Mouse (Mus musculus): ENCODE results near the gene Agpat3. TPM values are rescaled to one million over a fixed set of nuclear protein-coding genes. Genes with fewer than 3 reads are reported as not detected.

Agpat3 gene
- polyA plus RNA-seq, 1 experiment from 2014 or later: 98.9 TPM

GRCm38 (mm10) chr10:78287465-78288132 is 64.7 kb downstream of the Agpat3 start:
- ATAC-seq: no peak
- DNase-seq (ENCODE audit: low read depth, low spot score): no peak
- H3K27me3 ChIP-seq: no peaks in the 10 kb centered on the region
- ChIA-PET POLR2A (no interaction called here), CTCF (interaction anchor here (1.0 kb wide), 1 partner anchor 90 kb away, joined by 4 read pairs; no protein-coding TSS in a partner anchor)
- in situ Hi-C loops (cut with MboI; ENCODE audit: low pct_unique_long_range_greater_than_20kb): no loop called here
- TF ChIP-seq CTCF (IDR thresholded peaks at IDR 0.05): no peak

- ChIA-PET CTCF (interaction anchor here (1.0 kb wide), 1 partner anchor 38 kb away, joined by 3 read pairs; no protein-coding TSS in a partner anchor), POLR2A (interaction anchor here (0.7 kb wide), 1 partner anchor 9 kb away, joined by 3 read pairs; no protein-coding TSS in a partner anchor)
- TF ChIP-seq CTCF (IDR thresholded peaks at IDR 0.05): no peak
- no peak for ATAC-seq
- H3K27me3 ChIP-seq: no peaks in the 10 kb centered on the region
- DNase-seq (ENCODE audit: low read depth, low spot score): no peak
- in situ Hi-C loops (cut with MboI; ENCODE audit: low pct_unique_long_range_greater_than_20kb): no loop called here
These were observed 66.3 kb downstream of the Agpat3 start for GRCm38 (mm10) chr10:78285959-78286358.

DNA sequence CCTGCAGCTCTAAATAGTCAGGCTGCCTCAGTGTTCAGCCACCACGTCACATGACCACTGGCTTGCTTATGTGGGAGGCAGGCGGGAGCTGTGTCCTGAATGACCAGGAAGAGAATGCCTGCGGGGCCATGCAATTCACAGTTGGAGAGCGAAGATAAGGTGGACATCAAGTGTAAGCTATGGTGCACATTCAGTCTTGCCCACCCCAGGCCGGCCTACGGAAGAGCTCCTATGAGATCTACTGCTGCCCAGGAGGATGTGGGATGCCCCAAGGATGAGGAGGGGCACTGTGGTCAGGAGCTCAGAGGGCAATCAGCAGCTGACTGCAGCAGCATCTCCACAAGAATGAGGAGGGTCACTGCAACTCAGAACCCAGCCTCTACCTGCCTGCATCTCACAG is 66.9 kb downstream of the Agpat3 start:
- in situ Hi-C loops (cut with MboI; ENCODE audit: low pct_unique_long_range_greater_than_20kb): no loop called here
- POLR2A ChIA-PET: interaction anchor here (0.7 kb wide), 1 partner anchor 10 kb away, joined by 3 read pairs; no protein-coding TSS in a partner anchor
- DNase-seq (ENCODE audit: low read depth, low spot score) (no peak), ATAC-seq (no peak)
- no peak for TF ChIP-seq CTCF (IDR thresholded peaks at IDR 0.05)
- CTCF ChIA-PET: no interaction called here
- no peaks in the 10 kb centered on the region for H3K27me3 ChIP-seq

- no peak for DNase-seq (ENCODE audit: low read depth, low spot score)
- no peak for ATAC-seq
- CTCF ChIA-PET: no interaction called here
- H3K27me3 ChIP-seq: no peaks in the 10 kb centered on the region
- in situ Hi-C loops (cut with MboI; ENCODE audit: low pct_unique_long_range_greater_than_20kb): no loop called here
- POLR2A ChIA-PET: interaction anchor here (0.5 kb wide), 1 partner anchor 26 kb away, joined by 3 read pairs; no protein-coding TSS in a partner anchor
- TF ChIP-seq CTCF (IDR thresholded peaks at IDR 0.05): no peak
These were observed 67.5 kb downstream of the Agpat3 start for GRCm38 (mm10) chr10:78284812-78285211.

DNA sequence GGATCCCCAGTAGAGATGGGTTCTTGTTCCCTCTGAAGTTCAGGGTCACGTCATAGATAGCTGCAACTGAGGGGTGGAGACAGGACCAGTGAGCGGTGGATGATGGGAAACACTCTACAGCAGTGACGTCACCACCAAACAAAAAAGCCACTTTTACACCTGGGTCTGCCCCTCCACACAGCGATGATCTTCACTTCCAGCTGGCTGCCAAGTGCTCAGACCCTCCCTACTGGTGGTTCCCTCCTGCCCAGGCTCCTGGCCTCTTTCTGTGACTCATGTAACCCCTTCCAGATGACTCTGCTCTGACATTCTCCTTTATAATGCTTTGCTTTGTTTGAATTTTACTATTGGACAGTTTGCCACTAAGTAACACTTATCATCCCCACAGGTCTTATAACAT is 69.9 kb downstream of the Agpat3 start:
- ChIA-PET POLR2A (no interaction called here), CTCF (interaction anchor here (1.1 kb wide), 1 partner anchor 9 kb away, joined by 3 read pairs; no protein-coding TSS in a partner anchor)
- in situ Hi-C loops (cut with MboI; ENCODE audit: low pct_unique_long_range_greater_than_20kb): no loop called here
- DNase-seq (ENCODE audit: low read depth, low spot score) (no peak), ATAC-seq (no peak)
- TF ChIP-seq CTCF (IDR thresholded peaks at IDR 0.05): no peak
- no peaks in the 10 kb centered on the region for H3K27me3 ChIP-seq

DNA sequence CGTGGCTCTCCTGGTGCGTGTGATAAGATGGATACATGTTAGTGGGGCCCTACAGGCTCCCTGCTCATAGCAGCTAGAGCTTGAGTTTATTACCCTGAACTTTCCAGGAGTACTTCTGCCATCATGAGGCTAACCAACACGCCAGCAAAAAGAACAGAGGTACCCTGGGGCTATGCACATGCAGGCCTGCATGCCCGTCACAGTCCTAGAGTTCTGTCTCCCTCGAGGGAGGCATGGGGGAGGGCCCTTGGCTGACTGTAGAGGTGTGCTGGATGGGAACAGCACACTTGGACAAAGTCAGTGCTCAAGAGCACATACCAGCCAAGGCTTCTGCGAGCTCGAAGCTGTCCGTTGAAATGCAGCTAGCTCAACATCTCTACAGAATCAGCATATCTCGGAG is 71.8 kb downstream of the Agpat3 start:
- no peak for TF ChIP-seq CTCF (IDR thresholded peaks at IDR 0.05)
- POLR2A ChIA-PET: no interaction called here
- no peak for ATAC-seq
- CTCF ChIA-PET: interaction anchor here (0.6 to 4.3 kb wide), 3 partner anchors 42 to 111 kb away, joined by 4 to 28 read pairs (median 7); no protein-coding TSS in a partner anchor
- no peaks in the 10 kb centered on the region for H3K27me3 ChIP-seq
- DNase-seq (ENCODE audit: low read depth, low spot score): no peak
- in situ Hi-C loops (cut with MboI; ENCODE audit: low pct_unique_long_range_greater_than_20kb): no loop called here

- TF ChIP-seq CTCF (IDR thresholded peaks at IDR 0.05): no peak
- H3K27me3 ChIP-seq: no peaks in the 10 kb centered on the region
- POLR2A ChIA-PET: no interaction called here
- ATAC-seq (no peak), DNase-seq (ENCODE audit: low read depth, low spot score) (no peak)
- CTCF ChIA-PET: interaction anchor here (0.7 to 4.3 kb wide), 19 partner anchors 11 to 161 kb away, joined by 3 to 28 read pairs (median 3); no protein-coding TSS in a partner anchor
- in situ Hi-C loops (cut with MboI; ENCODE audit: low pct_unique_long_range_greater_than_20kb): loop anchor here (5.0 kb wide), 1 partner anchor 113 kb away; no protein-coding TSS in a partner anchor
These were observed 73.1 kb downstream of the Agpat3 start for GRCm38 (mm10) chr10:78279210-78279609.

- ChIA-PET CTCF (interaction anchor here (1.1 to 4.3 kb wide), 2 partner anchors 114 to 132 kb away, joined by 4 to 28 read pairs; no protein-coding TSS in a partner anchor), POLR2A (no interaction called here)
- in situ Hi-C loops (cut with MboI; ENCODE audit: low pct_unique_long_range_greater_than_20kb): loop anchor here (5.0 kb wide), 1 partner anchor 114 kb away; no protein-coding TSS in a partner anchor
- no peak for TF ChIP-seq CTCF (IDR thresholded peaks at IDR 0.05)
- H3K27me3 ChIP-seq: no peaks in the 10 kb centered on the region
- DNase-seq (ENCODE audit: low read depth, low spot score) (no peak), ATAC-seq (no peak)
These were observed 74.5 kb downstream of the Agpat3 start for GRCm38 (mm10) chr10:78277835-78278234.

DNA sequence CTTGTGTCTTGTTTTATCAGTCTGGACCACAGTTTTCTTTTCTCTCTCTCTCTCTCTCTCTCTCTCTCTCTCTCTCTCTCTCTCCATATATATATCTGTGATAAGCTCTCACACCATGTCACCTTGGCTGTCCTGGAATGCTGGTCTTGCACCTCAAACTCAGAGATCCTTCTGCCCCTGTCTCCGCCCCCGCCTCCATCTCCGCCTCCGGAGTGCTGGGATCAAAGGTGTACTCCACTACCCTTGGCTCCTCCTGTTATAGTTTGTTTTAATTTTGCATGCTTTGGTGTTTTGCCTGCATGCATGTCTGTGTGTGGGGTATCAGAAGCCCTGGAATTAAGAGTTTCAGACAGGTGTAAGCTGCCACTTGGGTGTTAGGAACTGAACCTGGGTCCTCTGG is 76.0 kb downstream of the Agpat3 start:
- in situ Hi-C loops (cut with MboI; ENCODE audit: low pct_unique_long_range_greater_than_20kb): loop anchor here (5.0 kb wide), 1 partner anchor 116 kb away; no protein-coding TSS in a partner anchor
- DNase-seq (ENCODE audit: low read depth, low spot score): no peak
- H3K27me3 ChIP-seq: no peaks in the 10 kb centered on the region
- CTCF ChIA-PET: no interaction called here
- ATAC-seq: no peak
- POLR2A ChIA-PET: interaction anchor here (0.5 to 0.8 kb wide), 2 partner anchors 8 to 243 kb away, joined by 3 to 5 read pairs; no protein-coding TSS in a partner anchor
- no peak for TF ChIP-seq CTCF (IDR thresholded peaks at IDR 0.05)

DNA sequence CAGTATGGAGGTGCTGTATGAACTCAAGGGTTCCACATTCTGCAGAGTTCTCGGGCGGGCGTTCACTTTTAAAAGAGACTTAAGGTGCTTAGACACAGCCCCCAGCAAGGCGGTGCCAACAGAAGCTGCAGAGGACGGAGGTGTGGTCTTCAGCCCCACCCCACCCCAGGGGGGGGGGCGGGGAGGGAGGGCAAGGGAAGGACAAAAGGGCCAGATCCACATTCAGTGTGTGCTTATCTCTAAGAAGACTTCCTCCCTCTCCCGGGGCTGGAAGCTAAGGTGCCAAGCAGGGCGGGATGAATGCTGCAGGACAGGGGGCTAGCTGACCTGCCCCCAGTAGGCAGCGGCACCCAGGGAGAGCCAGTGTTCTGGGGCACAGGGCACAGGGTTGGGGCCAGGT is 79.4 kb downstream of the Agpat3 start:
- ATAC-seq (no peak), DNase-seq (ENCODE audit: low read depth, low spot score) (no peak)
- in situ Hi-C loops (cut with MboI; ENCODE audit: low pct_unique_long_range_greater_than_20kb): no loop called here
- CTCF ChIA-PET: interaction anchor here (0.7 to 1.2 kb wide), 2 partner anchors 9 to 119 kb away, joined by 3 read pairs; no protein-coding TSS in a partner anchor
- POLR2A ChIA-PET: no interaction called here
- H3K27me3 ChIP-seq: no peaks in the 10 kb centered on the region
- TF ChIP-seq CTCF (IDR thresholded peaks at IDR 0.05): no peak

GRCm38 (mm10) chr10:78265881-78266280 is 86.4 kb downstream of the Agpat3 start:
- in situ Hi-C loops (cut with MboI; ENCODE audit: low pct_unique_long_range_greater_than_20kb): no loop called here
- no peaks in the 10 kb centered on the region for H3K27me3 ChIP-seq
- TF ChIP-seq CTCF (IDR thresholded peaks at IDR 0.05): no peak
- CTCF ChIA-PET: interaction anchor here (1.3 kb wide), 1 partner anchor 126 kb away, joined by 3 read pairs; no protein-coding TSS in a partner anchor
- no peak for ATAC-seq
- POLR2A ChIA-PET: no interaction called here
- no peak for DNase-seq (ENCODE audit: low read depth, low spot score)

Data from Patski (cell line).